Mouse (Mus musculus) kidney, postnatal 14 days (tissue): ENCODE results near the gene Gpx7.

Source experiments
- DNase-seq: peaks from one replicate; pipeline ENCODE4 v3.0.0; 2022; ENCODE audit warnings: mixed read lengths

Gene Gpx7

GRCm38 (mm10) chr4:108406861-108407401 is at the start of gene Gpx7:
Gene Gpx7, minus strand, starts transcription at chr4:108406961.
- DNase-seq: no peak

GRCm38 (mm10) chr4:108456028-108456427 is 49.3 kb upstream of the Gpx7 start:
- no peak for DNase-seq

GRCm38 (mm10) chr4:108448091-108448490 is 41.3 kb upstream of the Gpx7 start:
- DNase-seq: no peak

- DNase-seq: peak; percentile 77
These were observed 31.5 kb upstream of the Gpx7 start for GRCm38 (mm10) chr4:108438082-108438840.

GRCm38 (mm10) chr4:108436225-108436624 is 29.5 kb upstream of the Gpx7 start:
- DNase-seq: no peak

- DNase-seq: no peak
These were observed 28.9 kb upstream of the Gpx7 start for GRCm38 (mm10) chr4:108435646-108436045.

- DNase-seq: no peak
These were observed 28.0 kb upstream of the Gpx7 start for GRCm38 (mm10) chr4:108434781-108435180.

GRCm38 (mm10) chr4:108434221-108434620 is 27.5 kb upstream of the Gpx7 start:
- DNase-seq: no peak

GRCm38 (mm10) chr4:108433341-108433740 is 26.6 kb upstream of the Gpx7 start:
- DNase-seq: no peak

GRCm38 (mm10) chr4:108431561-108431936 is 24.8 kb upstream of the Gpx7 start:
- no peak for DNase-seq

GRCm38 (mm10) chr4:108430656-108431560 is 24.1 kb upstream of the Gpx7 start:
- peak; percentile 12 for DNase-seq

- DNase-seq: no peak
These were observed 21.6 kb upstream of the Gpx7 start for GRCm38 (mm10) chr4:108428341-108428721.

GRCm38 (mm10) chr4:108427719-108428340 is 21.1 kb upstream of the Gpx7 start:
- no peak for DNase-seq

- no peak for DNase-seq
These were observed 17.8 kb upstream of the Gpx7 start for GRCm38 (mm10) chr4:108424587-108424986.

GRCm38 (mm10) chr4:108407621-108408020 is 860 bp upstream of the Gpx7 start:
- DNase-seq: no peak

GRCm38 (mm10) chr4:108406138-108406860 is 462 bp downstream of the Gpx7 start:
- peak; percentile 66 for DNase-seq

GRCm38 (mm10) chr4:108405766-108406137 is 1.0 kb downstream of the Gpx7 start:
- peak; percentile 28 for DNase-seq

- DNase-seq: no peak
These were observed 2.7 kb downstream of the Gpx7 start for GRCm38 (mm10) chr4:108403861-108404635.

GRCm38 (mm10) chr4:108400395-108400794 is 6.4 kb downstream of the Gpx7 start:
- DNase-seq: no peak

GRCm38 (mm10) chr4:108394236-108394635 is 12.5 kb downstream of the Gpx7 start:
- DNase-seq: no peak

- DNase-seq: no peak
These were observed 14.2 kb downstream of the Gpx7 start for GRCm38 (mm10) chr4:108392558-108392957.

GRCm38 (mm10) chr4:108391124-108391523 is 15.6 kb downstream of the Gpx7 start:
- no peak for DNase-seq
